Mouse (Mus musculus): ENCODE measurements around the gene Gimap9.

GRCm38 (mm10) chr6:48646309-48646690 is 29.6 kb upstream of the Gimap9 start:
- no peak for TF ChIP-seq CTCF (IDR thresholded peaks at IDR 0.05; ENCODE audit: borderline replicate concordance, control insufficient read depth, extremely low read depth, insufficient read depth, low read length, poor library complexity)
- no peak for TF ChIP-seq POLR2A (IDR thresholded peaks at IDR 0.05; ENCODE audit: control insufficient read depth, extremely low read depth, insufficient read depth, low read length, poor library complexity)

Data from thymus, adult 2 months (tissue).